Mouse (Mus musculus): Measurements from ENCODE around the gene Cbarp.

- no peak for TF ChIP-seq JUN (IDR thresholded peaks at IDR 0.05; ENCODE audit: insufficient read depth, low read depth, low read length)
- TF ChIP-seq EP300 (IDR thresholded peaks at IDR 0.05; ENCODE audit: low read length) = no peak
- no peak for TF ChIP-seq SIN3A (IDR thresholded peaks at IDR 0.05; ENCODE audit: low read length)
- TF ChIP-seq ZMIZ1 (IDR thresholded peaks at IDR 0.05; ENCODE audit: low read depth, low read length) = no peak
These were observed 35.7 kb upstream of the Cbarp start for GRCm38 (mm10) chr10:80176270-80176834.
